Mouse (Mus musculus) heart, embryonic 11.5 days (tissue): ENCODE measurements around the gene Fbxl13. TPM values are rescaled to one million over a fixed set of nuclear protein-coding genes. Genes with fewer than 3 reads are reported as not detected.

ENCODE experiments used
- ATAC-seq: fragments of 200-750 bp; cut with Nextera tagmentation; replicated peaks from 2 replicates; pipeline ENCODE4 v1.8.0; 2017; ENCODE audit warnings: moderate library complexity; ENCODE audit not compliant: insufficient number of reproducible peaks, low FRiP score, low TSS enrichment
- H3K27ac ChIP-seq: fragments of 300-500 bp; sonication (generic); 2 replicates; pipeline ENCODE4 v1.5.1; 2014; ENCODE audit warnings: mild to moderate bottlenecking, low read depth, low read length
- H3K27me3 ChIP-seq: fragments of 300-500 bp; sonication (generic); 2 replicates; pipeline ENCODE4 v1.6.1; 2014; ENCODE audit warnings: mild to moderate bottlenecking, low read length, mixed read lengths; ENCODE audit not compliant: control insufficient read depth, insufficient read depth
- H3K36me3 ChIP-seq: fragments of 300-500 bp; sonication (generic); 2 replicates; pipeline ENCODE4 v1.6.1; 2014; ENCODE audit warnings: mild to moderate bottlenecking, low read length, moderate library complexity, mixed read lengths; ENCODE audit not compliant: control insufficient read depth, insufficient read depth
- H3K4me1 ChIP-seq: fragments of 300-500 bp; sonication (generic); 2 replicates; pipeline ENCODE4 v1.6.1; 2014; ENCODE audit warnings: low read length; ENCODE audit not compliant: control insufficient read depth, insufficient read depth
- H3K4me2 ChIP-seq: fragments of 300-500 bp; sonication (generic); 2 replicates; pipeline ENCODE4 v1.6.1; 2014; ENCODE audit warnings: mild to moderate bottlenecking, moderate library complexity
- H3K4me3 ChIP-seq: fragments of 300-500 bp; sonication (generic); 2 replicates; pipeline ENCODE4 v1.5.1; 2014; ENCODE audit warnings: low read depth, low read length
- H3K9ac ChIP-seq: fragments of 300-500 bp; sonication (generic); 2 replicates; pipeline ENCODE4 v1.6.1; 2014; ENCODE audit warnings: mild to moderate bottlenecking, low read depth, low read length, moderate library complexity
- H3K9me3 ChIP-seq: fragments of 300-500 bp; sonication (generic); replicated peaks from 2 replicates; pipeline ENCODE4 v1.6.1; 2016; ENCODE audit warnings: low read length; ENCODE audit not compliant: control insufficient read depth
- WGBS: fragments of 180-500 bp; shearing (Covaris S2); extraction: QIAGEN DNeasy Blood & Tissue Kit; methylation state at CpG from one replicate; pipeline ENCODE4 v1.1.7; 2014; ENCODE audit not compliant: insufficient replicate concordance; 5-methylcytosine and 5-hydroxymethylcytosine counted together
- polyA plus RNA-seq: library from polyadenylated mRNA; unstranded; fragments of >200 nt; fragmentation: Nextera tagmentation; extraction: Ambion mirVana; gene quantifications from 2 replicates; pipeline ENCODE4 v1.2.1, GENCODE M21; 2014

The Fbxl13 gene
- polyA plus RNA-seq, 1 experiment from 2014 or later: 0.06 TPM

DNA sequence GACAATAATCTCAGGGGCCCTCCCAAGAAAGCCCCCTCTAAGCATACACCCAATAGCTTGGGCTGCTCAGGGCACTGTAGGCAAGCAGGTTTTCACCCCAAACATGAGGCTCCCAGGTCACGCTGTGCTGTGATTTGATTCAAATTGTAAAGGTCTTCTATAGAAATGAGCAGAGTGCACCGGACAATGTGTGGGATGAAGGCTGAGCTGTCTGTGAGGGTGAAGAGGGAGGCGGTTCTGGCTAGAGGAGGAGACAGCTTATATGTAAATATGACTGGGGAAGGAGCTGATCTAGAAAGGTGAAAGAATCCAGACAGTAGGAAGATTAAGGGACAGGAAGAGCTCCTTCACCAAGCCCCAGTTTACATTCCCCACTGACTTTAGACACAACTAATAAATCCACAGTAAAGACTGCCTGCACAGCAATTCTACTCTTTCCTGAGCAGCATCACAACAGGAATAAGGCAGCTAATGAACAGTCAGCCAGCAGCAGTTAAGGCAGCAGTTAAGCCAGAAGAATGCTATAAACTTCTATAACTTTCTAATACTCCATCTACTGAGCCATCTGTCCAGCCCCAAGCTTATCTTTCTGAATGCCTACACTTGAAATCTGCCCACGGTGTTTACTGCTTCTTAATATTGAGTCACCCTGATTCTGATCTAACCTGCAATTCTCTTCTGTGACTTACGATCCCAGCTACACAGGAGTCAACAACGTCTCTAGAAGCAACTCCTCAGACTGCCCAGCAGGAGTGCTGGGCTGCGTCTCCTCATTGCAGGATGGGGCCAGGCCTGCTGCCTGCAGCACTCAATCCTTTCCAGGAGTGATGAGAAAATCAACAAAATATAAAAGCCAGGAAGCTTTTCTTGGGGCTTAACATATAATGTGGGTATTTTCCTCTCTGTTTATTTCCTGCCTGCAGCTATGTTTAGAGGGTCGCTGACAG, 22.0 kb upstream of the Fbxl13 start:
- Histone ChIP-seq H3K36me3 (peaks cover 6% of the 10 kb centered on the region), H3K9ac (no peak overlapping the region), H3K27me3 (no peaks in the 10 kb centered on the region), H3K27ac (no peak overlapping the region), H3K4me1 (no peaks in the 10 kb centered on the region), H3K4me2 (no peak overlapping the region), H3K4me3 (no peak overlapping the region), H3K9me3 (no peaks in the 10 kb centered on the region)
- 48% methylated on average over 8 of the region's 8 CpGs for WGBS
- no peak for ATAC-seq

DNA sequence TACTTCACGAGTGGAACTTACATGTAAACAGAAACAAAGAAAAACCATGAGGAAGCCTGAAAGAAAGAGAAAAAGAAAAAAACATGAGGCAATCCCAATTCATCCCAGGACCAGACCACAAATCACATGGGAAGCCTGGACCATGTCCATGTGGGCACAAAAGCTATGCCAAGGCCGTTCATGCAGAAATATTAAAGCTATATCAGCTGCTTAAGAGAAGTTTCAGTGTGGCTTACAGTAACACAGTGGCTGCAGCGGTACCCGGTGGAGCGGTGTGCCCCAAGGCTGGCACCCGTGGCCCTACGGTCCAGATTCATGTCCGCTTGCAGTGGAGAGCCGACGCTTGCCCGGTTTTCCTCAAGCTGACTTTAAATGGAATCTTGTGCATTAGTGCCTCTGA, 17.6 kb upstream of the Fbxl13 start:
- 91% methylated on average over 11 of the region's 11 CpGs for WGBS

DNA sequence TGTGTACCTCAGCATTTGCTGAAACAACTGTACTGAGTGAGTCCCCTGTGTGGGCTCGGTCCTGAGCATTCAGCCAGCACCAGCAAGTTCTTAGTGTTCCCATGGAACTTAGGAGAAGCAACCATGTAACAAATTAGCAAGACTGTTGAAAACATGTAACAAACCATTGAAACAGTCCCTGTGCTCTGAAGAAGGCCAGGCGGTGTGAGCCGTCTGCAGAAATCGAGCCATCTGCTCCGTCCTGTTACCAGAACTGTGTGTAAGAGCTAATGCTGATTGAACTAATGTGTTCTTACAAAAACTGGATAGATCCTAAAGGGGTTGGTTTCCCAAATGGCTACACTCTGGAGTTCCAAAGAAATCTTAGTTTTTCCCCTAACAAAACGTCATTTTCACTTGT, 15.4 kb upstream of the Fbxl13 start:
- Histone ChIP-seq H3K36me3 (peaks cover 17% of the 10 kb centered on the region), H3K4me2 (no peak overlapping the region), H3K27ac (no peak overlapping the region), H3K9ac (no peak overlapping the region), H3K9me3 (no peaks in the 10 kb centered on the region), H3K27me3 (no peaks in the 10 kb centered on the region), H3K4me3 (no peak overlapping the region), H3K4me1 (peaks cover 6% of the 10 kb centered on the region; the same call in 1 of the 2 replicates)
- 89% methylated on average over 6 of the region's 6 CpGs for WGBS
- no peak for ATAC-seq

More for the DNA sequence above, 17.6 kb upstream of the Fbxl13 start:
- no peaks in the 10 kb centered on the region for H3K27me3 ChIP-seq
- H3K9ac ChIP-seq: no peak overlapping the region
- ATAC-seq: no peak
- no peak overlapping the region for H3K4me2 ChIP-seq
- no peaks in the 10 kb centered on the region for H3K9me3 ChIP-seq
- H3K27ac ChIP-seq: no peak overlapping the region
- H3K4me3 ChIP-seq: no peak overlapping the region
- H3K4me1 ChIP-seq: peaks cover 6% of the 10 kb centered on the region; the same call in 1 of the 2 replicates
- peaks cover 17% of the 10 kb centered on the region for H3K36me3 ChIP-seq

DNA sequence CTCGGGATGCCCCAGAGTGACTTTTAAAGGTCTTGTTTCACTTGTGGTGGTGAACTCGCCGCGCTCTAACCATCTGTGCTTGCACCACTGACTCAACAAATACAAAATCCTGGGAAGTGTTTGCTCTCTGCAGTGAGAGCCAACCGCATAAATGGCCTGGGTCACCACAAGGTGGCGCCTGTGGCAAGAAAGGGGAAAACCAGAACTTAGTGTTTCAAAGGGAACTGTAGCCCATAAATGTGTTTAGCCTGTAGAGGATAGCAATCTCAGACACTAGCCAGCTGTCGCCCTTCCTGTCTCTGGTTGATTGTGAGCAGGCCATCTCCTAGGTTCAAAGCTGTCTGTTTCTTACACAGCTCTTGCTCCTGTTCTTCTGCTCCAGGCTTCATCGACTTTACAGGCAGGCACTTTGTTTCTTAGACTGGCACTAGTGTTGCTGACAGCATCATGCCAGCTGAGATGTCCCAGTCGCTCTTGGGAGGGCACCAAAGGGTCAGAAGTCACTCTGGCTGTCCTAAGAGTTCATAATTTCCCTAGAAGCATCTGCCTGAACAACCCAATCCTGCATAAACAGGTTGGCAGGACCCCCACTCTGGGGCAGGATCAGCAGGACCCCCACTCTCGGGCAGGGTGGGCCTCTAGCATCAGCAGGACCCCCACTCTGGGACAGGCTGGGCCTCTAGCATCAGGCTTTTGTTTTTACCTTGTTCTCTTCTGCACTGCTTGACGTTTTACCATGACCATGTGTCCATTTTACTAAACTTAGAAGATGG, 13.4 kb upstream of the Fbxl13 start:
- ATAC-seq: 0 out of 2 replicates have a peak, but pooled peaks have one; percentile 39
- H3K36me3 ChIP-seq: peaks cover 22% of the 10 kb centered on the region
- H3K4me2 ChIP-seq: no peak overlapping the region
- H3K4me3 ChIP-seq: no peak overlapping the region
- H3K27ac ChIP-seq: no peak overlapping the region
- no peak overlapping the region for H3K9ac ChIP-seq
- no peaks in the 10 kb centered on the region for H3K9me3 ChIP-seq
- H3K27me3 ChIP-seq: no peaks in the 10 kb centered on the region
- WGBS: 52% methylated on average over 11 of the region's 11 CpGs
- H3K4me1 ChIP-seq: peaks cover 6% of the 10 kb centered on the region; the same call in 1 of the 2 replicates

DNA sequence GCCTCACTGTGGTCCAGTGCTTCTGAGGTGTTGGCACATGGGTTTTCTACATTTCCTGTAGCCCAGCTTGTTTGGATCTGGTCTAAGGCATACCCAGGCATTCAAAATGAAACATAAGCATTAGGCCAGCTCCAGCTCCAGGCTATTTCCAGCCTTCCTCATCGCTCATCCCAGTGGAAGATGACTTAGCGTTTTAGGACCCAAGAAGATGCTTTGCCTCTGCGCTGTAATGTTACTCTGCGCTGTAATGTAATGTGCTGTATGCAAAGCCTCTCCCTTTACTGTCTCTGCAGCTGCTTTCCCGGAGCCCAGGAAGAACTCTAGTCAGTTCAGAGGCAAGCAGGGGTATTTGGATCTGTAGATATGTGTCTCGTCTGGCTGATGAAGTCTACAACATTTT, 12.6 kb upstream of the Fbxl13 start:
- H3K36me3 ChIP-seq: peaks cover 23% of the 10 kb centered on the region
- H3K4me1 ChIP-seq: peaks cover 6% of the 10 kb centered on the region; the same call in 1 of the 2 replicates
- H3K9ac ChIP-seq: no peak overlapping the region
- no peak for ATAC-seq
- no peak overlapping the region for H3K4me2 ChIP-seq
- 86% methylated on average over 6 of the region's 6 CpGs for WGBS
- H3K9me3 ChIP-seq: no peaks in the 10 kb centered on the region
- no peak overlapping the region for H3K4me3 ChIP-seq
- H3K27ac ChIP-seq: no peak overlapping the region
- no peaks in the 10 kb centered on the region for H3K27me3 ChIP-seq

DNA sequence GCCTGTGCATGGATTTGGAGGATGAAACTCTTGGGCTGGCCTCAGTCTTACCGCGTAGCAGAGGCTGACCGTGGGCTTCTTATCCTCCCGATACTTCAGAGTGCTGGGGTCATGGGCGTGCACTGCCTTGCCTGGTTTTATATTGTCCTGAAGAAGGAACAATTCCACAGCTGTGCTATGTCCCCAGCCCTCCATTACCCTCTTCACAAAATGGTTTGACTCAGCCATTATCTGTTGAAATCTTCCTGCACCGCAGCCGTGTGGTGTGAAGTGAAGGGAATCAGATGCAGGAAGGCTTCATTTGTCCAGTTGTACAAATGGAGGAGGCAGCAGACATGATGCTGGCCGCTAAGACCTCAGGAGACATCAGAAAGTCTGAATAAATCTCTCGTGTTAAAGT, 11.5 kb upstream of the Fbxl13 start:
- Histone ChIP-seq H3K36me3 (peaks cover 19% of the 10 kb centered on the region), H3K4me3 (no peak overlapping the region)
- ATAC-seq: no peak

DNA sequence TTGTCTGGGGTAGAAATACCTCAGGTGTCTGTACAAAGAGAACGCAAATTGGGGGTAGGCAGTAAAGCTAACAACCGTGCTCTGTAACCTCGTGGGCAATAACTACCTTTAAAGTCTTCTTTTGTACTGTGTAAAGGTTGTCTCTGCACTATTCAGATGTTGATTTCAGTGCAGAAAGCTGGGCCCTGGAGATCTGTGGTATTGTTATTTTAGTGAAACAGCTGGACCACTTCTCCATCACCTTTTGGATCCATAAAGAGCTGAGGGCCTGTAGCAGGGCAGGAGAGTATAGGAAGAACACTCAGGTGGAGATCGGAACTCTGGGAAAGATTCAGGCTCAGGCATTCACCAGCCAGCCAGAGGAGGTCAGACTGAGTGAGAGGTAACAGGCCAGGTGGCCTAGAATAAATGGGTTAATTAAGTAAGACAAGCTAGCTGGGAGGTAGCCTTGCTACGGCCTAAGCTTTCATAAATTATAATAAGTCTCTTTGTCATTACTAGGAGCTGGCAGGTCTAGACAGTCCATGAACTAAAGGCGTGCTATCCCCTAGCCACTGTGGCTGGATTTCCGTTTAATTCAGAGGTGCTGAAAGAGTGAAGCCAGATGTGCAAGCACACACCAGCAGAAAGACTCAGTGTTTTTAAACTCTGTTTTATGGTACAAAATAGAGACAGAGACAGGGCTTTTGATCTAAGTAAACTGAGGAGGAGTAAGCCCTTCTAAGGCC, 6.6 kb upstream of the Fbxl13 start:
- Histone ChIP-seq H3K4me3 (no peak overlapping the region), H3K4me2 (no peak overlapping the region), H3K27me3 (no peaks in the 10 kb centered on the region), H3K36me3 (peaks cover 31% of the 10 kb centered on the region), H3K27ac (no peak overlapping the region), H3K9me3 (no peaks in the 10 kb centered on the region), H3K9ac (no peak overlapping the region), H3K4me1 (no peaks in the 10 kb centered on the region)
- WGBS: 77% methylated on average over 7 of the region's 7 CpGs
- no peak for ATAC-seq

More for the DNA sequence above, 11.5 kb upstream of the Fbxl13 start:
- Histone ChIP-seq H3K27me3 (no peaks in the 10 kb centered on the region), H3K27ac (no peak overlapping the region), H3K4me1 (peaks cover 6% of the 10 kb centered on the region; the same call in 1 of the 2 replicates), H3K9me3 (no peaks in the 10 kb centered on the region), H3K4me2 (no peak overlapping the region), H3K9ac (no peak overlapping the region)
- 88% methylated on average over 9 of the region's 9 CpGs for WGBS

DNA sequence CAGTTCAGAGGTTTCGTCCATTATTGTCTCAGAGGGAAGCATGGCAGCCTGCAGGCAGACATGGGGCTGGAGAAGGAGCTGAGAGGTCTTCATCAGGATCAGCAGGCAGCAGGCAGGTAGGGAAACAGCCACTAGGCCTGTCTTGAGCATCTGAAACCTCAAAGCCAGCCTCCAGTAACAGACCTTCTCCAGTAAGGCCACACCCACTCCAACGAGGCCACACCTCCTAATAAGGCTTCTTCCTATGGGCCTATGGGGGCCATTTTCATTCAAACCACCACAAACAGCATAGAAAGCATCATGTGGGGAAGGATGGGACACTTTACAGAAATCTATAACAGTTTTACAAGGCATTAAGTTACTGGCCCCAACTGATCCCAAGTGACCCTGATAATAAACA, 5.3 kb upstream of the Fbxl13 start:
- Histone ChIP-seq H3K9ac (no peak overlapping the region), H3K4me1 (peaks cover 3% of the 10 kb centered on the region; the same call in 1 of the 2 replicates), H3K4me2 (no peak overlapping the region), H3K9me3 (no peaks in the 10 kb centered on the region), H3K36me3 (peaks cover 31% of the 10 kb centered on the region), H3K27ac (no peak overlapping the region), H3K27me3 (no peaks in the 10 kb centered on the region), H3K4me3 (no peak overlapping the region)
- 74% methylated on average over 2 of the region's 2 CpGs for WGBS
- no peak for ATAC-seq
